Mouse (Mus musculus): ENCODE measurements around the gene Ccdc6. TPM values are rescaled to one million over a fixed set of nuclear protein-coding genes. Genes with fewer than 3 reads are reported as not detected.

The Ccdc6 gene
- polyA plus RNA-seq, 1 experiment, result 68.8 TPM

- TF ChIP-seq CTCF (IDR thresholded peaks at IDR 0.05; ENCODE audit: borderline replicate concordance, insufficient read depth, low read length), result no peak
- no peak for TF ChIP-seq POLR2A (IDR thresholded peaks at IDR 0.05; ENCODE audit: low read depth, low read length)
- no peak overlapping the region for H3K4me3 ChIP-seq (ENCODE audit: insufficient read depth, low read length)
Observed at GRCm38 (mm10) chr10:70195279-70195678, 98.4 kb downstream of the Ccdc6 start.

GRCm38 (mm10) chr10:70195786-70196185 is 98.9 kb downstream of the Ccdc6 start:
- no peak overlapping the region for H3K27ac ChIP-seq (ENCODE audit: insufficient read depth, low read length)
- H3K4me1 ChIP-seq (ENCODE audit: control insufficient read depth, insufficient read depth, low read length), result no peaks in the 10 kb centered on the region
- TF ChIP-seq CTCF (IDR thresholded peaks at IDR 0.05; ENCODE audit: borderline replicate concordance, insufficient read depth, low read length) (peak; percentile 40; the same call in 1 of the 2 replicates), POLR2A (IDR thresholded peaks at IDR 0.05; ENCODE audit: low read depth, low read length) (no peak)
- H3K4me3 ChIP-seq (ENCODE audit: insufficient read depth, low read length), result no peak overlapping the region

More at GRCm38 (mm10) chr10:70195279-70195678, 98.4 kb downstream of the Ccdc6 start:
- H3K4me1 ChIP-seq (ENCODE audit: control insufficient read depth, insufficient read depth, low read length), result no peaks in the 10 kb centered on the region
- H3K27ac ChIP-seq (ENCODE audit: insufficient read depth, low read length), result no peak overlapping the region

- H3K27ac ChIP-seq (ENCODE audit: insufficient read depth, low read length), result no peak overlapping the region
- H3K4me3 ChIP-seq (ENCODE audit: insufficient read depth, low read length), result no peak overlapping the region
- no peak for TF ChIP-seq CTCF (IDR thresholded peaks at IDR 0.05; ENCODE audit: borderline replicate concordance, insufficient read depth, low read length)
- TF ChIP-seq POLR2A (IDR thresholded peaks at IDR 0.05; ENCODE audit: low read depth, low read length), result no peak
- no peaks in the 10 kb centered on the region for H3K4me1 ChIP-seq (ENCODE audit: control insufficient read depth, insufficient read depth, low read length)
Observed at GRCm38 (mm10) chr10:70196666-70197065, 99.7 kb downstream of the Ccdc6 start.

- Histone ChIP-seq H3K4me1 (ENCODE audit: control insufficient read depth, insufficient read depth, low read length) (no peaks in the 10 kb centered on the region), H3K4me3 (ENCODE audit: insufficient read depth, low read length) (no peak overlapping the region), H3K27ac (ENCODE audit: insufficient read depth, low read length) (no peak overlapping the region)
- TF ChIP-seq CTCF (IDR thresholded peaks at IDR 0.05; ENCODE audit: borderline replicate concordance, insufficient read depth, low read length), result no peak
- TF ChIP-seq POLR2A (IDR thresholded peaks at IDR 0.05; ENCODE audit: low read depth, low read length), result no peak
Observed at GRCm38 (mm10) chr10:70197601-70198000, 100.7 kb downstream of the Ccdc6 start.

- TF ChIP-seq CTCF (IDR thresholded peaks at IDR 0.05; ENCODE audit: borderline replicate concordance, insufficient read depth, low read length) (no peak), POLR2A (IDR thresholded peaks at IDR 0.05; ENCODE audit: low read depth, low read length) (no peak)
- no peak overlapping the region for H3K27ac ChIP-seq (ENCODE audit: insufficient read depth, low read length)
- no peaks in the 10 kb centered on the region for H3K4me1 ChIP-seq (ENCODE audit: control insufficient read depth, insufficient read depth, low read length)
- no peak overlapping the region for H3K4me3 ChIP-seq (ENCODE audit: insufficient read depth, low read length)
Observed at GRCm38 (mm10) chr10:70198012-70198411, 101.1 kb downstream of the Ccdc6 start.

- H3K4me3 ChIP-seq (ENCODE audit: insufficient read depth, low read length), result no peak overlapping the region
- no peaks in the 10 kb centered on the region for H3K4me1 ChIP-seq (ENCODE audit: control insufficient read depth, insufficient read depth, low read length)
- TF ChIP-seq POLR2A (IDR thresholded peaks at IDR 0.05; ENCODE audit: low read depth, low read length), result no peak
- TF ChIP-seq CTCF (IDR thresholded peaks at IDR 0.05; ENCODE audit: borderline replicate concordance, insufficient read depth, low read length), result no peak
- H3K27ac ChIP-seq (ENCODE audit: insufficient read depth, low read length), result no peak overlapping the region
Observed at GRCm38 (mm10) chr10:70198951-70199463, 102.1 kb downstream of the Ccdc6 start.

GRCm38 (mm10) chr10:70199466-70200210 is 102.7 kb downstream of the Ccdc6 start:
- no peak overlapping the region for H3K27ac ChIP-seq (ENCODE audit: insufficient read depth, low read length)
- H3K4me1 ChIP-seq (ENCODE audit: control insufficient read depth, insufficient read depth, low read length), result no peaks in the 10 kb centered on the region
- no peak overlapping the region for H3K4me3 ChIP-seq (ENCODE audit: insufficient read depth, low read length)
- TF ChIP-seq CTCF (IDR thresholded peaks at IDR 0.05; ENCODE audit: borderline replicate concordance, insufficient read depth, low read length) (no peak), POLR2A (IDR thresholded peaks at IDR 0.05; ENCODE audit: low read depth, low read length) (no peak)

- Histone ChIP-seq H3K27ac (ENCODE audit: insufficient read depth, low read length) (no peak overlapping the region), H3K4me3 (ENCODE audit: insufficient read depth, low read length) (no peak overlapping the region), H3K4me1 (ENCODE audit: control insufficient read depth, insufficient read depth, low read length) (no peaks in the 10 kb centered on the region)
- no peak for TF ChIP-seq POLR2A (IDR thresholded peaks at IDR 0.05; ENCODE audit: low read depth, low read length)
- TF ChIP-seq CTCF (IDR thresholded peaks at IDR 0.05; ENCODE audit: borderline replicate concordance, insufficient read depth, low read length), result no peak
Observed at GRCm38 (mm10) chr10:70200889-70201500, 104.1 kb downstream of the Ccdc6 start.

GRCm38 (mm10) chr10:70204505-70205399 is 107.8 kb downstream of the Ccdc6 start, which contains the start of gene Mrln:
Gene Mrln, plus strand, starts transcription at chr10:70204664.
- no peak for TF ChIP-seq CTCF (IDR thresholded peaks at IDR 0.05; ENCODE audit: borderline replicate concordance, insufficient read depth, low read length)
- no peak for TF ChIP-seq POLR2A (IDR thresholded peaks at IDR 0.05; ENCODE audit: low read depth, low read length)
- Histone ChIP-seq H3K4me1 (ENCODE audit: control insufficient read depth, insufficient read depth, low read length) (no peaks in the 10 kb centered on the region), H3K27ac (ENCODE audit: insufficient read depth, low read length) (no peak within 1 kb of the TSS), H3K4me3 (ENCODE audit: insufficient read depth, low read length) (no peak within 1 kb of the TSS)
